Mouse (Mus musculus): ENCODE data around the gene Wnt4. TPM values are rescaled to one million over a fixed set of nuclear protein-coding genes. Genes with fewer than 3 reads are reported as not detected.

The Wnt4 gene
- 0.20 TPM for polyA plus RNA-seq (2017; shearing (Covaris generic))

DNA sequence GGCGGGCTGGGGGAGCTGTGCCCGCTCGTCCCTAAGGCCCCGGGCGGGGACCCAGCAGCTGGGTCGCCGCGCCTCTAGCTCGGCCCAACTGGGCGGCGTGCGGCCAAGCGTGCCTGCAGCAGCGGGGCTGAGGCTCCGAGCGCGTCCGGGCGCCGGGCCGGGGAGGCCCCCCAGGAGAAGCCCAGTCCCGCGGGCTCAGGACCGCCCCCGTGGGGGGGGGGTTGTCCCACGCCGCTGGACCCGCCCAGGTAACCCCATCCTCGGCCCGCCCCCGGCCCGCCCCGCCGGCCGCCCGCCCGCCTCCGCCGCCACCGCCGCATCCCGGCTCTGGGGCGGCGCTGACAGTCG lies at the start of gene Wnt4:
Gene Wnt4 (plus strand): TSS at position 324 of the 348 bp plus-strand sequence.

Other genes with a start within 250 kb of the Wnt4 start
- gene Zbtb40, start 228.7 kb upstream of the Wnt4 start, polyA plus RNA-seq (2017; shearing (Covaris generic)) = 13.1 TPM
- gene Cdc42, start 80.2 kb downstream of the Wnt4 start, polyA plus RNA-seq (2017; shearing (Covaris generic)) = 972 TPM
- not detected for gene Cela3a, start 132.3 kb downstream of the Wnt4 start, polyA plus RNA-seq (2017; shearing (Covaris generic))
- not detected for gene Cela3b, start 153.1 kb downstream of the Wnt4 start, polyA plus RNA-seq (2017; shearing (Covaris generic))
- gene 1700013G24Rik, start 175.8 kb downstream of the Wnt4 start, polyA plus RNA-seq (2017; shearing (Covaris generic)) = not detected
- 0.04 TPM for gene Hspg2, start 191.3 kb downstream of the Wnt4 start, polyA plus RNA-seq (2017; shearing (Covaris generic))